Mouse (Mus musculus) telencephalon, adult 2 months (tissue): ENCODE measurements around the gene Abhd10.
A peak's percentile ranks its signal among the peaks of the same experiment; 100 is the strongest.

Experiments
- DNase-seq: peaks from one replicate; pipeline ENCODE4 v3.0.0-alpha.2; 2011; ENCODE audit warnings: low read depth, low spot score

Abhd10 gene

GRCm38 (mm10) chr16:45742615-45743476 lies at the start of gene Abhd10:
TSS of gene Abhd10 (minus strand) at chr16:45742955.
- peak; percentile 84 for DNase-seq

- DNase-seq, result no peak
Observed at GRCm38 (mm10) chr16:45791286-45791685, 48.5 kb upstream of the Abhd10 start.

GRCm38 (mm10) chr16:45789311-45789710 lies 46.6 kb upstream of the Abhd10 start:
- DNase-seq, result no peak

- no peak for DNase-seq
Observed at GRCm38 (mm10) chr16:45787650-45788049, 44.9 kb upstream of the Abhd10 start.

GRCm38 (mm10) chr16:45786639-45787038 lies 43.9 kb upstream of the Abhd10 start:
- DNase-seq, result no peak

GRCm38 (mm10) chr16:45780001-45780400 lies 37.2 kb upstream of the Abhd10 start:
- DNase-seq, result no peak

- DNase-seq, result no peak
Observed at GRCm38 (mm10) chr16:45774813-45775212, 32.1 kb upstream of the Abhd10 start.

- DNase-seq, result no peak
Observed at GRCm38 (mm10) chr16:45770914-45771313, 28.2 kb upstream of the Abhd10 start.

GRCm38 (mm10) chr16:45767853-45768640 lies 25.3 kb upstream of the Abhd10 start:
- DNase-seq, result no peak

GRCm38 (mm10) chr16:45767434-45767833 lies 24.7 kb upstream of the Abhd10 start:
- no peak for DNase-seq

GRCm38 (mm10) chr16:45765801-45766494 lies 23.2 kb upstream of the Abhd10 start:
- no peak for DNase-seq

- no peak for DNase-seq
Observed at GRCm38 (mm10) chr16:45765102-45765501, 22.3 kb upstream of the Abhd10 start.

GRCm38 (mm10) chr16:45762859-45763505 lies 20.2 kb upstream of the Abhd10 start:
- DNase-seq, result no peak

GRCm38 (mm10) chr16:45761425-45761824 lies 18.7 kb upstream of the Abhd10 start:
- no peak for DNase-seq

- DNase-seq, result no peak
Observed at GRCm38 (mm10) chr16:45758726-45759269, 16.0 kb upstream of the Abhd10 start.

GRCm38 (mm10) chr16:45757421-45758078 lies 14.8 kb upstream of the Abhd10 start:
- no peak for DNase-seq

- peak; percentile 54 for DNase-seq
Observed at GRCm38 (mm10) chr16:45756855-45757254, 14.1 kb upstream of the Abhd10 start.

GRCm38 (mm10) chr16:45743591-45744144 lies 913 bp upstream of the Abhd10 start:
- no peak for DNase-seq

GRCm38 (mm10) chr16:45737880-45738279 lies 4.9 kb downstream of the Abhd10 start:
- DNase-seq, result no peak

- DNase-seq, result no peak
Observed at GRCm38 (mm10) chr16:45736724-45737123, 6.0 kb downstream of the Abhd10 start.
